Mouse (Mus musculus): ENCODE measurements around the gene Prss36. TPM values are rescaled to one million over a fixed set of nuclear protein-coding genes. Genes with fewer than 3 reads are reported as not detected.

The Prss36 gene
- 2.5 to 4.6 TPM (median 3.6 TPM) in 4 replicates for total RNA-seq (2023; ENCODE audit: inconsistent age)

GRCm38 (mm10) chr7:127946470-127947023 lies at the start of gene Prss36:
Gene Prss36 (minus strand): TSS chr7:127946725.

GRCm38 (mm10) chr7:127993341-127993977 lies 46.9 kb upstream of the Prss36 start, which contains the start of gene Pycard:
Gene Pycard (minus strand): TSS chr7:127993867.

GRCm38 (mm10) chr7:127967004-127967921 lies 20.7 kb upstream of the Prss36 start, which contains the start of gene Fus:
Gene Fus (plus strand): TSS chr7:127967457.

GRCm38 (mm10) chr7:127929923-127930322 lies 16.6 kb downstream of the Prss36 start, which contains the start of gene Prss8:
Gene Prss8 (minus strand): TSS chr7:127930104.

GRCm38 (mm10) chr7:127912190-127912871 lies 34.2 kb downstream of the Prss36 start, which contains the start of gene Kat8:
Gene Kat8 (plus strand): TSS chr7:127912516.

GRCm38 (mm10) chr7:127903971-127904796 lies 42.3 kb downstream of the Prss36 start, which contains the start of gene Bckdk:
Gene Bckdk (plus strand): TSS chr7:127904082.

GRCm38 (mm10) chr7:127895442-127895841 lies 51.1 kb downstream of the Prss36 start, which contains the start of the genes Gm21974 and Vkorc1:
Gene Gm21974 (minus strand): TSS chr7:127895454.
Gene Vkorc1 (minus strand): TSS chr7:127895617.

GRCm38 (mm10) chr7:127890798-127891197 lies 55.7 kb downstream of the Prss36 start, which contains the start of gene Prss53:
Gene Prss53 (minus strand): TSS chr7:127890970.

Other genes with a start within 250 kb of the Prss36 start
- 43.3 to 65.2 TPM (median 58.3 TPM) in 4 replicates for gene Bcl7c, start 237.8 kb downstream of the Prss36 start, total RNA-seq (2023; ENCODE audit: inconsistent age)
- not detected in 4 replicates for gene Ctf1, start 234.0 kb downstream of the Prss36 start, total RNA-seq (2023; ENCODE audit: inconsistent age)
- gene Ctf2, start 214.6 kb downstream of the Prss36 start, total RNA-seq (2023; ENCODE audit: inconsistent age): not detected in 4 replicates
- gene Fbxl19, start 202.2 kb downstream of the Prss36 start, total RNA-seq (2023; ENCODE audit: inconsistent age): 17.0 to 19.0 TPM (median 17.8 TPM) in 4 replicates
- 32.3 to 37.7 TPM (median 35.3 TPM) in 4 replicates for gene Orai3, start 176.9 kb downstream of the Prss36 start, total RNA-seq (2023; ENCODE audit: inconsistent age)
- gene Setd1a, start 170.1 kb downstream of the Prss36 start, total RNA-seq (2023; ENCODE audit: inconsistent age): 73.8 to 89.8 TPM (median 79.6 TPM) in 4 replicates
- 1.00 to 2.5 TPM (median 1.3 TPM) in 3 of 4 replicates, not detected in the other for gene Gm49388, start 161.1 kb downstream of the Prss36 start, total RNA-seq (2023; ENCODE audit: inconsistent age)
- 2.4 to 3.8 TPM (median 3.5 TPM) in 4 replicates for gene Hsd3b7, start 146.1 kb downstream of the Prss36 start, total RNA-seq (2023; ENCODE audit: inconsistent age)
- 141 to 145 TPM (median 144 TPM) in 4 replicates for gene Stx4a, start 122.4 kb downstream of the Prss36 start, total RNA-seq (2023; ENCODE audit: inconsistent age)
- gene Stx1b, start 122.2 kb downstream of the Prss36 start, total RNA-seq (2023; ENCODE audit: inconsistent age): not detected in 4 replicates
- 96.4 to 104 TPM (median 100 TPM) in 4 replicates for gene Zfp646, start 70.5 kb downstream of the Prss36 start, total RNA-seq (2023; ENCODE audit: inconsistent age)
- 10.2 to 19.0 TPM (median 14.3 TPM) in 4 replicates for gene Zfp668, start 69.9 kb downstream of the Prss36 start, total RNA-seq (2023; ENCODE audit: inconsistent age)
- 0.30 to 0.78 TPM (median 0.46 TPM) in 4 replicates for gene Prss53, start 55.8 kb downstream of the Prss36 start, total RNA-seq (2023; ENCODE audit: inconsistent age)
- gene Gm21974, start 51.3 kb downstream of the Prss36 start, total RNA-seq (2023; ENCODE audit: inconsistent age): not detected in 4 replicates
- 13.7 to 16.1 TPM (median 14.6 TPM) in 4 replicates for gene Vkorc1, start 51.1 kb downstream of the Prss36 start, total RNA-seq (2023; ENCODE audit: inconsistent age)
- 24.4 to 36.9 TPM (median 28.0 TPM) in 4 replicates for gene Bckdk, start 42.6 kb downstream of the Prss36 start, total RNA-seq (2023; ENCODE audit: inconsistent age)
- gene Kat8, start 34.2 kb downstream of the Prss36 start, total RNA-seq (2023; ENCODE audit: inconsistent age): 42.4 to 44.8 TPM (median 42.7 TPM) in 4 replicates
- gene Prss8, start 16.6 kb downstream of the Prss36 start, total RNA-seq (2023; ENCODE audit: inconsistent age): not detected in 4 replicates
- gene Fus, start 20.7 kb upstream of the Prss36 start, total RNA-seq (2023; ENCODE audit: inconsistent age): 714 to 860 TPM (median 834 TPM) in 4 replicates
- 25.0 to 31.2 TPM (median 27.9 TPM) in 4 replicates for gene Pycard, start 47.1 kb upstream of the Prss36 start, total RNA-seq (2023; ENCODE audit: inconsistent age)
- 0.69 to 1.1 TPM (median 0.91 TPM) in 4 replicates for gene Trim72, start 57.2 kb upstream of the Prss36 start, total RNA-seq (2023; ENCODE audit: inconsistent age)
- gene Itgam, start 115.9 kb upstream of the Prss36 start, total RNA-seq (2023; ENCODE audit: inconsistent age): 1.6 to 3.3 TPM (median 2.1 TPM) in 4 replicates
- gene Gm49368, start 116.0 kb upstream of the Prss36 start, total RNA-seq (2023; ENCODE audit: inconsistent age): not detected in 4 replicates
- gene Itgax, start 182.8 kb upstream of the Prss36 start, total RNA-seq (2023; ENCODE audit: inconsistent age): 1.5 to 3.1 TPM (median 2.0 TPM) in 4 replicates
- gene Itgad, start 207.7 kb upstream of the Prss36 start, total RNA-seq (2023; ENCODE audit: inconsistent age): 3.3 to 8.8 TPM (median 6.4 TPM) in 4 replicates

All from B cell, adult (primary cell).